Mouse (Mus musculus) testis, adult 2 months (tissue): ENCODE results near the gene Nfx1.

ENCODE experiments used
- CTCF ChIP-seq: fragments of 200-500 bp; IDR thresholded peaks from 2 replicates; pipeline ENCODE4 v1.5.1; 2012; ENCODE audit warnings: low read depth, mild to moderate bottlenecking, inconsistent platforms, low read length, moderate library complexity; ENCODE audit not compliant: control insufficient read depth, insufficient read depth, insufficient replicate concordance
- POLR2A ChIP-seq: fragments of 200-500 bp; IDR thresholded peaks from 2 replicates; pipeline ENCODE4 v1.6.1; 2012; ENCODE audit warnings: low read depth, mild to moderate bottlenecking, inconsistent platforms, low read length, moderate library complexity; ENCODE audit not compliant: control insufficient read depth

DNA sequence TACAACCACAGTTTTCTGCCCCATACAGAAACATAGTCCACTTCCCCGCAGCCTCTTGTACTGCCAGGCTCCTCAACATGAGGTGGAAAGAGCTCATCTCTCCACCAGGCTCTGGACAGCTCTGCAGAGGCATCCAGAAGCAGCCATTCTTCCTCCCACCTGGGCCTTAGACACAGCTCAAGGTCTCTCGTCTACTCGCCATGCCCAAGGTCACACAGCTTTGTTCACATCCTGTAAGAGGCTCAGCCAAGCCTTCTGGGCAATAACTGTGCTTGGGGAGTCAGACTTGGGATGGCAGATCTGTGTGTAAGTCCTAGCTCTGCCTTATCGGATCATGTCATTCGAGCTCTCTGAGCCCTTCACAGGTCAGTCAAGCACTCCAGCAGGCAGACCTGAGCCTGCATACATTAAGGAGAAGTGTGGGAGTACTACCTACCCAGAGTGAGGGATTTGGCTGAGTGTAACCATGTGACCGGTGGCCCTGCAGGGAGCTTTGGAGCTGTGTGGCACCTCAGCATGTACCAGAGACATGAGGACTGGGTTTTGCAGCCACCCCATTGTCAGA lies 47.5 kb upstream of the Nfx1 start:
- TF ChIP-seq POLR2A (no peak), CTCF (no peak)
